Mouse (Mus musculus) ES-Bruce4 (cell line): ENCODE data around the gene Cct7.

Experiments
- CTCF ChIP-seq: IDR thresholded peaks from one replicate; pipeline ENCODE4 v1.8.1; 2011; ENCODE audit warnings: low read depth, low read length
- POLR2A ChIP-seq: IDR thresholded peaks from one replicate; pipeline ENCODE4 v1.8.1; 2011; ENCODE audit warnings: low read length; ENCODE audit not compliant: insufficient read depth

DNA sequence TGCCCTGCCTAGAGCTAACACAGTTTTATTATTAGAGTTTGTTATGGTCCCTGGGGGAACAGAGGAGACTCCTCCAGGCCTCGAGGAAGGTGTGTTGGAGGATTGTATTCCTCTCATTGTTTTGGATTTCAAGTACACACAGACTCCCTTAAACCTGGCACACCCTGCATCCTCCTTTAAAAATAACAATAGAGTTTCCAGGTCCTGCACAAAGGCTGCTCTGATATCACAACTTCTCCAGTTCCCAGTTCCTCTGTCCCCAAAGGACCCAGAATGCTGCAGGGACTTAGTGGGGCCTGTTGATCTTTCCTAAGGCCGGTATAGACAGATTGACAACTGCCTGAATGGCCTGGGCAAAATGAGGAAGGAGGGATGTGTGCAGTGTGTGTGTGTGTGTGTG lies 48.7 kb upstream of the Cct7 start:
- no peak for TF ChIP-seq POLR2A
- no peak for TF ChIP-seq CTCF
